8 mouse cellular contexts compared by ENCODE assay signal in genomic region chr10:127049395-127050118, GRCm38 (mm10). TPM values are rescaled to one million over a fixed set of nuclear protein-coding genes. Genes with fewer than 3 reads are reported as not detected.
DNase-seq lines count a peak whose midpoint lies in the region; ATAC-seq lines count a peak whose summit lies in the region.

No protein-coding gene starts in this region.

- H3K9ac ChIP-seq in heart, embryonic 12.5 days: no peak overlapping the region

- peak overlapping the region; percentile 42 for H3K4me2 ChIP-seq in heart, embryonic 12.5 days

- H3K27ac ChIP-seq in heart, embryonic 12.5 days (ENCODE audit: poor library complexity, severe bottlenecking): no peak overlapping the region

- no peak for ATAC-seq in heart, embryonic 12.5 days (ENCODE audit: insufficient number of reproducible peaks, low FRiP score)

- peaks cover 11% of the 10 kb centered on the region for H3K36me3 ChIP-seq in heart, embryonic 12.5 days
- H3K36me3 ChIP-seq in megakaryocyte, embryonic 14.5 days (replicated peaks; ENCODE audit: low read length): peaks cover 14% of the 10 kb centered on the region

- WGBS in heart, embryonic 12.5 days: 2% methylated on average over 29 of the region's 29 CpGs

- peak overlapping the region; percentile 15; the same call in 1 of the 2 replicates for H3K4me3 ChIP-seq in heart, embryonic 12.5 days
- peak overlapping the region; percentile 83 for H3K4me3 ChIP-seq in megakaryocyte, embryonic 14.5 days (replicated peaks)

- no peaks in the 10 kb centered on the region for H3K9me3 ChIP-seq in heart, embryonic 12.5 days (replicated peaks)
- H3K9me3 ChIP-seq in megakaryocyte, embryonic 14.5 days: no peaks in the 10 kb centered on the region

- DNase-seq in heart, adult 18-20 months: no peak
- DNase-seq in R1 (ENCODE audit: low read depth, low spot score): peak; percentile 49
- peak; percentile 48 for DNase-seq in induced T-regulatory cell, adult 2 months (ENCODE audit: low read depth)
- DNase-seq in right cerebral cortex, adult 2 months (ENCODE audit: low spot score in 2 of 2): no peak
- no peak for DNase-seq in layer of hippocampus, adult 9-11 months
- DNase-seq in thymus, postnatal 0 days (ENCODE audit: low spot score): no peak

- H3K4me1 ChIP-seq in heart, embryonic 12.5 days (replicated peaks): peaks cover 22% of the 10 kb centered on the region
- H3K4me1 ChIP-seq in megakaryocyte, embryonic 14.5 days: peaks cover 48% of the 10 kb centered on the region

- peaks cover 65% of the 10 kb centered on the region for H3K27me3 ChIP-seq in heart, embryonic 12.5 days (replicated peaks)
- peaks cover 66% of the 10 kb centered on the region for H3K27me3 ChIP-seq in megakaryocyte, embryonic 14.5 days (replicated peaks)

RNA-seq across cellular contexts. Expression of gene Cyp27b1, which starts 1.5 kb away (rescaled TPM):
- 0.18 TPM in 1 of 2 replicates, not detected in the other for polyA plus RNA-seq in heart, embryonic 12.5 days (2016; fragmentation: Nextera tagmentation; extraction: Ambion mirVana)
- total RNA-seq in heart, adult 18-20 months (2021): under 1 TPM; 0.20 to 0.23 TPM
- polyA plus RNA-seq in megakaryocyte, embryonic 14.5 days (2012; ENCODE audit: insufficient read depth, low replicate concordance): 0.15 TPM in 1 of 2 replicates, not detected in the other
- polyA plus RNA-seq in thymus, postnatal 0 days (2015; fragmentation: Nextera tagmentation; extraction: Ambion mirVana): 0.05 and 0.09 TPM in 2 replicates

RNA-seq across cellular contexts. Expression of gene Eef1akmt3, which starts 8.2 kb away (rescaled TPM):
- polyA plus RNA-seq in heart, embryonic 12.5 days (2016; fragmentation: Nextera tagmentation; extraction: Ambion mirVana): 0.14 and 0.18 TPM in 2 replicates
- under 1 TPM in 1 of 2 experiments, not detected in 1; 0.15 TPM for total RNA-seq in heart, adult 18-20 months (2021)
- polyA plus RNA-seq in megakaryocyte, embryonic 14.5 days (2012; ENCODE audit: insufficient read depth, low replicate concordance): 0.08 TPM in 1 of 2 replicates, not detected in the other
- 0.08 TPM in 1 of 2 replicates, not detected in the other for polyA plus RNA-seq in thymus, postnatal 0 days (2015; fragmentation: Nextera tagmentation; extraction: Ambion mirVana)

RNA-seq across cellular contexts. Expression of gene Mettl1, which starts 8.3 kb away (rescaled TPM):
- polyA plus RNA-seq in heart, embryonic 12.5 days (2016; fragmentation: Nextera tagmentation; extraction: Ambion mirVana): 37.0 and 37.1 TPM in 2 replicates
- total RNA-seq in heart, adult 18-20 months (2021): 1 to 10 TPM; 7.0 to 8.2 TPM
- polyA plus RNA-seq in megakaryocyte, embryonic 14.5 days (2012; ENCODE audit: insufficient read depth, low replicate concordance): 1.9 and 12.1 TPM in 2 replicates
- 24.7 and 25.5 TPM in 2 replicates for polyA plus RNA-seq in thymus, postnatal 0 days (2015; fragmentation: Nextera tagmentation; extraction: Ambion mirVana)

RNA-seq across cellular contexts. Expression of gene March9, which starts 10.4 kb away (rescaled TPM):
- 0.10 and 0.28 TPM in 2 replicates for polyA plus RNA-seq in heart, embryonic 12.5 days (2016; fragmentation: Nextera tagmentation; extraction: Ambion mirVana)
- total RNA-seq in heart, adult 18-20 months (2021): 1 to 10 TPM; 2.9 to 3.5 TPM
- 1.3 and 3.3 TPM in 2 replicates for polyA plus RNA-seq in megakaryocyte, embryonic 14.5 days (2012; ENCODE audit: insufficient read depth, low replicate concordance)
- 0.30 and 0.52 TPM in 2 replicates for polyA plus RNA-seq in thymus, postnatal 0 days (2015; fragmentation: Nextera tagmentation; extraction: Ambion mirVana)

RNA-seq across cellular contexts. Expression of gene Cdk4, which starts 13.8 kb away (rescaled TPM):
- 1,080 and 1,140 TPM in 2 replicates for polyA plus RNA-seq in heart, embryonic 12.5 days (2016; fragmentation: Nextera tagmentation; extraction: Ambion mirVana)
- total RNA-seq in heart, adult 18-20 months (2021): 10 to 100 TPM; 81.5 to 84.1 TPM
- polyA plus RNA-seq in megakaryocyte, embryonic 14.5 days (2012; ENCODE audit: insufficient read depth, low replicate concordance): 288 and 833 TPM in 2 replicates
- polyA plus RNA-seq in thymus, postnatal 0 days (2015; fragmentation: Nextera tagmentation; extraction: Ambion mirVana): 889 and 1,028 TPM in 2 replicates

Comparison
In these comparisons a context has a peak if more than half of its experiments do, and no peak if none do; other contexts are left out.
1. DNase-seq: peak in R1 (single experiment) and induced T-regulatory cell, adult 2 months (single experiment); none in heart, adult 18-20 months (0 of 2), right cerebral cortex, adult 2 months (0 of 2), layer of hippocampus, adult 9-11 months (single experiment) and thymus, postnatal 0 days (single experiment).